Mouse (Mus musculus) ES-Bruce4 (cell line): ENCODE data around the gene Gm10203. TPM values are rescaled to one million over a fixed set of nuclear protein-coding genes. Genes with fewer than 3 reads are reported as not detected.
"Not testable (repeated sequence)": the region's sequence is repeated elsewhere in the genome, so short reads cannot be mapped to it uniquely, and the experiment has no call there.

Experiments
- H3K27ac ChIP-seq: 2 replicates; pipeline ENCODE4 v1.5.1; 2012; ENCODE audit warnings: low read length, inconsistent platforms; ENCODE audit not compliant: insufficient read depth
- H3K27me3 ChIP-seq: 2 replicates; pipeline ENCODE4 v1.6.1; 2012; ENCODE audit warnings: mild to moderate bottlenecking, low read length, inconsistent platforms; ENCODE audit not compliant: control insufficient read depth, poor library complexity, insufficient read depth, severe bottlenecking
- H3K36me3 ChIP-seq: 2 replicates; pipeline ENCODE4 v1.6.1; 2012; ENCODE audit warnings: inconsistent platforms, mild to moderate bottlenecking, low read length, moderate library complexity; ENCODE audit not compliant: control insufficient read depth, poor library complexity, insufficient read depth, severe bottlenecking
- H3K4me1 ChIP-seq: one replicate; pipeline ENCODE4 v1.8.1; 2011; ENCODE audit warnings: low read length; ENCODE audit not compliant: control insufficient read depth, insufficient read depth
- H3K4me3 ChIP-seq: 2 replicates; pipeline ENCODE4 v1.5.1; 2011; ENCODE audit warnings: low read depth, mild to moderate bottlenecking, low read length
- H3K9ac ChIP-seq: 2 replicates; pipeline ENCODE4 v1.6.1; 2012; ENCODE audit warnings: low read depth, mild to moderate bottlenecking, inconsistent platforms; ENCODE audit not compliant: poor library complexity, severe bottlenecking
- H3K9me3 ChIP-seq: replicated peaks from 2 replicates; pipeline ENCODE4 v1.6.1; 2012; ENCODE audit warnings: mild to moderate bottlenecking, low read length, inconsistent platforms; ENCODE audit not compliant: control insufficient read depth, poor library complexity, insufficient read depth, severe bottlenecking
- CTCF ChIP-seq: IDR thresholded peaks from one replicate; pipeline ENCODE4 v1.8.1; 2011; ENCODE audit warnings: low read depth, low read length
- EP300 ChIP-seq: IDR thresholded peaks from 2 replicates; pipeline ENCODE4 v1.6.1; 2011; ENCODE audit warnings: low read depth, low read length; ENCODE audit not compliant: insufficient read depth
- POLR2A ChIP-seq: IDR thresholded peaks from one replicate; pipeline ENCODE4 v1.8.1; 2011; ENCODE audit warnings: low read length; ENCODE audit not compliant: insufficient read depth
- polyA plus RNA-seq: library from polyadenylated mRNA; stranded (reverse); fragments of >200 nt; gene quantifications from 2 replicates; pipeline ENCODE4 v1.2.4, GENCODE M21; 2011; ENCODE audit warnings: low read depth; ENCODE audit not compliant: missing spikeins, insufficient read depth, insufficient read length

Gm10203 gene
- polyA plus RNA-seq, 1 experiment: not detected

- Histone ChIP-seq H3K27ac (no peak overlapping the region), H3K4me3 (no peak overlapping the region), H3K9ac (no peak overlapping the region), H3K4me1 (no peaks in the 10 kb centered on the region), H3K27me3 (no peaks in the 10 kb centered on the region), H3K9me3 (no peaks in the 10 kb centered on the region), H3K36me3 (peaks cover 10% of the 10 kb centered on the region)
- TF ChIP-seq CTCF (no peak), EP300 (no peak), POLR2A (no peak)
Measured at GRCm38 (mm10) chr6:149153473-149154115, 23.6 kb downstream of the Gm10203 start.

- peaks cover 11% of the 10 kb centered on the region for H3K36me3 ChIP-seq
- H3K27me3 ChIP-seq: no peaks in the 10 kb centered on the region
- H3K4me3 ChIP-seq: no peak overlapping the region
- no peak overlapping the region for H3K9ac ChIP-seq
- no peak overlapping the region for H3K27ac ChIP-seq
- no peaks in the 10 kb centered on the region for H3K9me3 ChIP-seq
- TF ChIP-seq POLR2A: no peak
- TF ChIP-seq EP300: no peak
- no peak for TF ChIP-seq CTCF
- no peaks in the 10 kb centered on the region for H3K4me1 ChIP-seq
Measured at GRCm38 (mm10) chr6:149154116-149155030, 24.4 kb downstream of the Gm10203 start.

GRCm38 (mm10) chr6:149155031-149155841 lies 25.3 kb downstream of the Gm10203 start:
- Histone ChIP-seq H3K27me3 (no peaks in the 10 kb centered on the region), H3K9ac (no peak overlapping the region), H3K27ac (no peak overlapping the region), H3K36me3 (peaks cover 5% of the 10 kb centered on the region), H3K4me3 (no peak overlapping the region), H3K9me3 (no peaks in the 10 kb centered on the region), H3K4me1 (no peaks in the 10 kb centered on the region)
- TF ChIP-seq CTCF (no peak), POLR2A (no peak), EP300 (no peak)

- H3K9me3 ChIP-seq, H3K27ac ChIP-seq, H3K4me3 ChIP-seq, H3K4me1 ChIP-seq, H3K27me3 ChIP-seq, H3K36me3 ChIP-seq, H3K9ac ChIP-seq: not testable (repeated sequence)
Measured at GRCm38 (mm10) chr6:149167038-149167437, 37.1 kb downstream of the Gm10203 start.

GRCm38 (mm10) chr6:149167672-149168071 lies 37.7 kb downstream of the Gm10203 start:
- H3K4me3 ChIP-seq: no peak overlapping the region
- TF ChIP-seq POLR2A (no peak), EP300 (no peak), CTCF (no peak)
- H3K9me3 ChIP-seq: no peaks in the 10 kb centered on the region
- no peak overlapping the region for H3K9ac ChIP-seq
- no peak overlapping the region for H3K27ac ChIP-seq
- H3K36me3 ChIP-seq: peaks cover 8% of the 10 kb centered on the region
- no peaks in the 10 kb centered on the region for H3K27me3 ChIP-seq
- H3K4me1 ChIP-seq: no peaks in the 10 kb centered on the region

GRCm38 (mm10) chr6:149168436-149168835 lies 38.5 kb downstream of the Gm10203 start:
- H3K4me1 ChIP-seq: no peaks in the 10 kb centered on the region
- no peak overlapping the region for H3K4me3 ChIP-seq
- TF ChIP-seq POLR2A (no peak), EP300 (no peak), CTCF (no peak)
- no peaks in the 10 kb centered on the region for H3K9me3 ChIP-seq
- no peak overlapping the region for H3K9ac ChIP-seq
- no peak overlapping the region for H3K27ac ChIP-seq
- H3K36me3 ChIP-seq: peaks cover 8% of the 10 kb centered on the region
- H3K27me3 ChIP-seq: no peaks in the 10 kb centered on the region

- not testable (repeated sequence) for H3K27ac ChIP-seq, H3K27me3 ChIP-seq, H3K36me3 ChIP-seq, H3K4me3 ChIP-seq, H3K4me1 ChIP-seq, H3K9ac ChIP-seq, H3K9me3 ChIP-seq
Measured at GRCm38 (mm10) chr6:149169965-149170364, 40.0 kb downstream of the Gm10203 start.
